Mouse (Mus musculus) limb, embryonic 14.5 days (tissue): ENCODE measurements around the gene Fbxl19. TPM values are rescaled to one million over a fixed set of nuclear protein-coding genes. Genes with fewer than 3 reads are reported as not detected.

Experiments used
- ATAC-seq: fragments of 200-750 bp; cut with Nextera tagmentation; 2 replicates; pipeline ENCODE4 v1.8.0; 2017; ENCODE audit warnings: low read depth, moderate number of reproducible peaks, moderate TSS enrichment; ENCODE audit not compliant: low FRiP score
- DNase-seq: peaks from one replicate; pipeline ENCODE4 v3.0.0-alpha.2; 2015; ENCODE audit warnings: low spot score
- H3K27ac ChIP-seq: fragments of 300-500 bp; sonication (generic); replicated peaks from 2 replicates; pipeline ENCODE4 v1.5.1; 2014; ENCODE audit warnings: low read depth, mild to moderate bottlenecking, low read length, moderate library complexity, mixed read lengths
- H3K27me3 ChIP-seq: fragments of 300-500 bp; sonication (generic); 2 replicates; pipeline ENCODE4 v1.6.1; 2014; ENCODE audit warnings: low read length, mixed read lengths; ENCODE audit not compliant: control insufficient read depth, insufficient read depth
- H3K36me3 ChIP-seq: fragments of 300-500 bp; sonication (generic); 2 replicates; pipeline ENCODE4 v1.6.1; 2014; ENCODE audit warnings: mild to moderate bottlenecking, low read length, moderate library complexity, mixed read lengths; ENCODE audit not compliant: control insufficient read depth, insufficient read depth
- H3K4me1 ChIP-seq: fragments of 300-500 bp; sonication (generic); 2 replicates; pipeline ENCODE4 v1.6.1; 2014; ENCODE audit warnings: antibody characterized with exemption, low read length, mixed read lengths; ENCODE audit not compliant: control insufficient read depth, insufficient read depth
- H3K4me2 ChIP-seq: fragments of 300-500 bp; sonication (generic); replicated peaks from 2 replicates; pipeline ENCODE4 v1.6.1; 2014; ENCODE audit warnings: low read depth, mild to moderate bottlenecking, low read length, moderate library complexity; ENCODE audit not compliant: severe bottlenecking
- H3K4me3 ChIP-seq: fragments of 300-500 bp; sonication (generic); replicated peaks from 2 replicates; pipeline ENCODE4 v1.5.1; 2014; ENCODE audit warnings: low read length
- H3K9ac ChIP-seq: fragments of 300-500 bp; sonication (generic); 2 replicates; pipeline ENCODE4 v1.6.1; 2014; ENCODE audit warnings: mild to moderate bottlenecking, low read depth, low read length, moderate library complexity; ENCODE audit not compliant: severe bottlenecking
- H3K9me3 ChIP-seq: fragments of 300-500 bp; sonication (generic); 2 replicates; pipeline ENCODE4 v1.6.1; 2016; ENCODE audit warnings: low read length; ENCODE audit not compliant: control insufficient read depth
- POLR2A ChIP-seq: fragments of 200-500 bp; IDR thresholded peaks from 2 replicates; pipeline ENCODE4 v1.8.0; 2012; ENCODE audit warnings: inconsistent platforms, mild to moderate bottlenecking, moderate library complexity, borderline replicate concordance; ENCODE audit not compliant: insufficient read depth, insufficient read length; ENCODE audit errors: extremely low read depth
- WGBS: fragments of 180-500 bp; shearing (Covaris S2); extraction: QIAGEN DNeasy Blood & Tissue Kit; methylation state at CpG from one replicate; pipeline ENCODE4 v1.1.7; 2014; 5-methylcytosine and 5-hydroxymethylcytosine counted together
- polyA plus RNA-seq, 2 experiments: library from polyadenylated mRNA; depleted of rRNA in 1 of 2; stranded (reverse) in 1 of 2; unstranded in 1 of 2; fragments of >200 nt; fragmentation: Nextera tagmentation in 1 of 2; extraction: Ambion mirVana in 1 of 2; gene quantifications; 2 replicates each; pipeline versions ENCODE4 v1.2.1 to v1.2.3; 2012 to 2014

Gene Fbxl19
- 64.5 and 81.3 TPM in 2 replicates for polyA plus RNA-seq (2012; rRNA removed)
- polyA plus RNA-seq (2014; fragmentation: Nextera tagmentation; extraction: Ambion mirVana), result 4.4 and 6.8 TPM in 2 replicates

DNA sequence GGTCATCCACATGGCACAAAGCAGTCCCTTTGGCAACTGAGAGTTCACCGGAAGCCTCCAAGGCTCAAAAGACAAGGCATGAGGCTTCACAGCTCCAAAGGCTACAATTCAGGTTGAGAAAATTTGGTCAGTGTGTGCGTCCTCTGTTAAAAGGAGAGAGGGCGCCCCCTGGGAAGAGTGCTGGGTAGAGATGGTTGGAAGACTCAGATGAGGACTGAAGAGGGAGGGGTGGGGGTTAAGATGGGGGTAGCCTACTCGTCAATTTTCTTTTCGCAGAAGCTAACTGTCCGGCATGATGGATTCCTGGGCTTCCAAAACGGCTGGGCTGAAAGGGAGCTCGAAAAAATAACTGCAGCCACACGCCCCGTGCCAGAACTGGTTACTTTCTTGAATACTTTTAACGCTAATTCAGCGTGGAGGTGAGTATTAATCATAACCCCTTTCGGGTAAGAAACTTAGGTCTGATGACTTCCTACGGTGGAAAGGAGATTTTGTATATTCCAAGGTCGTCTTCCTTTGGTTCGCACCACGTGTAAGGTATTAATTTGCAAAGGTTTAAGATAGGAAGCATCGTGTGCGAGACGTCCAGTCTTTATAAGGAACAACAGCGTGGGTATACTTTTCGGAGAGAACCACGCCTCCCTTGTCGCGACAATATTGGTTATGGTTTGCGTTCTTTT lies at the start of gene Fbxl19:
Fbxl19 (plus strand) TSS at position 178 of the 680 bp plus-strand sequence.
- peaks cover 16% of the 10 kb centered on the region for H3K36me3 ChIP-seq
- WGBS, result under 1% methylated on average over 26 of the region's 26 CpGs

DNA sequence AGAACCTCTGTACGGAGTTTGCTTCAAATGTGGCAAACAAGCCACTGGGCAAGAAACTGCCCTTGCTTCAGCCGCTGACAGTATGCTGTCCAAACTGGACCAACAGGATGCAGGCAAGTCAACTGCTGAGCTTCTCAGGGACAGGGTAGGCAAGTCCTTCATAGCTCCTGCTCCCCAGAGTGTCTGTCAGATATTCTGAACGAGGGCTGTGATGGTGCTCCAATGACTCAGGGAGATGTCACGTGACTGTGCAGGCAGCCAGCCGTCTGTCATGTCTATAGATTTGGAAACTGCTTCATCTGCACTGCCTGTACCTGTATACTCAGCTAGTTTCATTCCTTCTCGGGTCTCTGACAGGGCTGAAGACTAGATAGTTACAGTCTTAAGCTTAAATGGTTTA lies 45.4 kb upstream of the Fbxl19 start:
- no peak for TF ChIP-seq POLR2A
- Histone ChIP-seq H3K4me2 (no peak overlapping the region), H3K36me3 (peaks cover 57% of the 10 kb centered on the region), H3K4me3 (no peak overlapping the region), H3K9ac (no peak overlapping the region), H3K4me1 (no peaks in the 10 kb centered on the region), H3K27me3 (no peaks in the 10 kb centered on the region), H3K27ac (no peak overlapping the region), H3K9me3 (no peaks in the 10 kb centered on the region)
- ATAC-seq (no peak), DNase-seq (no peak)
- 84% methylated on average over 6 of the region's 6 CpGs for WGBS

More for the DNA sequence above, at the start of gene Fbxl19:
- Histone ChIP-seq H3K4me2 (peak within 1 kb of the TSS; percentile 55), H3K9ac (peak within 1 kb of the TSS; percentile 72), H3K9me3 (no peaks in the 10 kb centered on the region), H3K27ac (peak within 1 kb of the TSS; percentile 86), H3K27me3 (no peaks in the 10 kb centered on the region), H3K4me3 (peak within 1 kb of the TSS; percentile 88), H3K4me1 (peaks cover 10% of the 10 kb centered on the region; the same call in 1 of the 2 replicates)
- ATAC-seq (no peak), DNase-seq (peak; percentile 84)
- TF ChIP-seq POLR2A, result no peak

DNA sequence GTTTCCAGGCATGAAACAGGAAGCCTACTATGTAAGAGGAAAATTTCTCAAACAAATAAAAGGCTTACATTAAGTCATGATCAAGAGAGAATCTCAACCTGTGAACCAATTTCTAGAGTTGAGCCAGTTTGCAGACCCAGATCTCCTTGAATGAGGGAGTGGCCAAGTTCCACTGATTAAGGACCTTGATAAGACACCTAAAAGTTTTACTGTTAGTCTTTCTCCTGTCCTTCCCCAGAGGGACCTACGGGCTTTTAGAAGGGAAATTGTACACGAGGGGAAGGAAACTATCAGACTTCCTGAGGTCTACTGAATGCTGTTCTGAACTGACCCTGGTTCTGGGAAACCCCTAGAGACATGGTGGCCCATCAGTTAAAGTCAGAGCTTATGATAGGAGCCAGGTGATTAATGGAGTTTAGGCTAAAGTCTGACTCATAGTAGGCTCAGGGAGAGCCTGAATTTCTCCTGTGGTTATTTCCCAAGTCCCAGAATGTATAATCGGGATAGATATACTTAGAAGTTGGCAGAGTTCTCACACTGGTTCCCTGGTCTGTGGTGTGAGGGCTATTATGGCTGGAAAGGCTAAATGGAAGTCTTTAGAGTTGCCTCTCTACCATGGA lies 43.5 kb upstream of the Fbxl19 start:
- no peak for ATAC-seq
- 86% methylated on average over 3 of the region's 3 CpGs for WGBS

DNA sequence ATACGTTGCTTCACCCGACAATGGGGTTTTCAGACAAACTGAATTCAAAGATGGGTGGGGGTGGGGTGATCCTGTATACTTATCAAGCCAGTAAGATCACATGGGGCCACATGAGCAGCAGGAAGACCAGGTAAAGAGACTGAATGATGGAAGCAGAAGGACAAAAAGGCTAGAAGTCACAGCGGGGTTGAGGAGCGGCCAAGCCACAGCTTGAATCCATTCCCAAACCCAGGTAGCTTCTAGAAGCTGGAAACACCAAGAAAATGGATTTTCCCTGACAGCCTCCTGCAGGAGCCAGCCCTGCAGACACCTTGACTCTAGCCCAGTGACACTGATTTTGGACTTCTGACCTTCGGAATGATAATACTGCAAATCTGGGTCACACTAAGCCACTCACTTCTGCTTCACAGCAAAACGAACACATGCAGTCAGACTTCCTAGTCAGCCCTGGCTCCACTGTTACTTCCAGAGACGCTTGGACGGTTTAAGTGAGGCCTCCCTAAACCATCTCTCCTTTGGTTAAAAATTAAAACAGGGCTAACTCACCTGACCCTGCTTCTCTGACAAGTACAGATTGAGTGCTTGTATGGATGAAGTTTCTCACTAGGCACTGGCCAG lies 40.7 kb upstream of the Fbxl19 start:
- Histone ChIP-seq H3K4me2 (no peak overlapping the region), H3K27ac (no peak overlapping the region), H3K9me3 (no peaks in the 10 kb centered on the region), H3K36me3 (peaks cover 75% of the 10 kb centered on the region), H3K27me3 (no peaks in the 10 kb centered on the region), H3K4me1 (peaks cover 11% of the 10 kb centered on the region), H3K4me3 (no peak overlapping the region), H3K9ac (no peak overlapping the region)
- DNase-seq (no peak), ATAC-seq (no peak)
- WGBS, result 89% methylated on average over 8 of the region's 8 CpGs
- TF ChIP-seq POLR2A, result no peak

More for the DNA sequence above, 43.5 kb upstream of the Fbxl19 start:
- Histone ChIP-seq H3K4me1 (no peaks in the 10 kb centered on the region), H3K27ac (no peak overlapping the region), H3K4me3 (no peak overlapping the region), H3K4me2 (no peak overlapping the region), H3K9ac (no peak overlapping the region), H3K9me3 (no peaks in the 10 kb centered on the region), H3K27me3 (no peaks in the 10 kb centered on the region), H3K36me3 (peaks cover 68% of the 10 kb centered on the region)
- TF ChIP-seq POLR2A, result no peak
- DNase-seq, result no peak

DNA sequence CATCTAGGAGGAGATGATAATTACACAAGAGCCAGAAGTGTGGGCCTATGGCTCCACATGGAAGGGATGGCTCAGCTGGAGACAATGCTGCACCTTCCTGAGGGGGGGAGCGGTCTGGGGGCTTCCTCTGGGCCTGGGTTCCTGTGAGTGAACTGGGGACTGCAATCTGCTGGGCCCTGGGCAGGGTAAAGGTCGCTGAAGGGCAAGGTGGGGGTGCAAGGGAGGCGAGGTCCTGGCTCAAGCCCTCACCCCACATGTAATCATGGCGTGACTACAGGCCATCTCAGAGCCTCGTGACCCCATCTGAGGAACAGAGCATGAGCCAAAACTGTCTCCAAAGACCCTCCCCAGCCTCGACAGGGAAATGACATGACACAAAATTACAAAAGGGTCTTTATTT lies 39.7 kb upstream of the Fbxl19 start:
- H3K27me3 ChIP-seq, result no peaks in the 10 kb centered on the region
- H3K36me3 ChIP-seq, result peaks cover 67% of the 10 kb centered on the region
- H3K4me2 ChIP-seq, result no peak overlapping the region
- H3K4me3 ChIP-seq, result no peak overlapping the region
- no peak for TF ChIP-seq POLR2A
- no peak overlapping the region for H3K9ac ChIP-seq
- no peaks in the 10 kb centered on the region for H3K9me3 ChIP-seq
- no peak overlapping the region for H3K27ac ChIP-seq
- peaks cover 16% of the 10 kb centered on the region for H3K4me1 ChIP-seq
- DNase-seq (no peak), ATAC-seq (no peak)
- 89% methylated on average over 6 of the region's 6 CpGs for WGBS
